Mouse (Mus musculus) C2C12 (cell line): Measurements from ENCODE around the gene Rap1gap2. TPM values are rescaled to one million over a fixed set of nuclear protein-coding genes. Genes with fewer than 3 reads are reported as not detected.
A peak's percentile ranks its signal among the peaks of the same experiment; 100 is the strongest.

ENCODE experiments used
- H3K27me3 ChIP-seq: one replicate; pipeline ENCODE4 v1.6.1; 2011; ENCODE audit not compliant: control insufficient read depth, insufficient read depth, insufficient read length
- H3K36me3 ChIP-seq: one replicate; pipeline ENCODE4 v1.6.1; 2011; ENCODE audit not compliant: control insufficient read depth, insufficient read depth
- H3K4me3 ChIP-seq: one replicate; pipeline ENCODE4 v1.5.1; 2011; ENCODE audit warnings: mild to moderate bottlenecking, control low read depth; ENCODE audit not compliant: poor library complexity, insufficient read depth, severe bottlenecking
- H3K79me2 ChIP-seq: one replicate; pipeline ENCODE4 v1.6.1; 2011; ENCODE audit not compliant: control insufficient read depth, insufficient read depth
- H3K79me3 ChIP-seq: one replicate; pipeline ENCODE4 v1.6.1; 2011; ENCODE audit warnings: low read depth, control low read depth
- H3ac ChIP-seq: one replicate; pipeline ENCODE3; 2011; ENCODE audit warnings: low read depth; ENCODE audit not compliant: control insufficient read depth, insufficient read length
- CEBPB ChIP-seq: IDR thresholded peaks from one replicate; pipeline ENCODE4 v1.6.1; 2011; ENCODE audit warnings: low read depth, mild to moderate bottlenecking, control low read depth, moderate library complexity
- CTCF ChIP-seq: IDR thresholded peaks from one replicate; pipeline ENCODE4 v1.5.1; 2011; ENCODE audit not compliant: control insufficient read depth, insufficient read depth, insufficient read length
- FOSL1 ChIP-seq: IDR thresholded peaks from one replicate; pipeline ENCODE4 v1.8.0; 2011; ENCODE audit warnings: mild to moderate bottlenecking, low read length; ENCODE audit not compliant: poor library complexity, insufficient read depth, severe bottlenecking
- MAX ChIP-seq: IDR thresholded peaks from one replicate; pipeline ENCODE4 v1.6.1; 2011; ENCODE audit warnings: mild to moderate bottlenecking, control low read depth
- MYOD1 ChIP-seq: IDR thresholded peaks from one replicate; pipeline ENCODE4 v1.6.1; 2011; ENCODE audit warnings: low read depth; ENCODE audit not compliant: control insufficient read depth, insufficient read length
- MYOG ChIP-seq: IDR thresholded peaks from one replicate; pipeline ENCODE4 v1.6.1; 2011; ENCODE audit not compliant: control insufficient read depth, insufficient read length; ENCODE audit errors: extremely low read depth
- USF1 ChIP-seq: IDR thresholded peaks from one replicate; pipeline ENCODE4 v1.6.1; 2011; ENCODE audit warnings: low read depth, mild to moderate bottlenecking, control low read depth, moderate library complexity
- polyA plus RNA-seq: library from polyadenylated mRNA; unstranded; fragments of >200 nt; fragmentation: generic; extraction: Trizol; gene quantifications from one replicate; pipeline ENCODE4 v1.2.1, GENCODE M21; 2012; ENCODE audit warnings: missing spikeins

The Rap1gap2 gene
- polyA plus RNA-seq, 1 experiment = 1.4 TPM

DNA sequence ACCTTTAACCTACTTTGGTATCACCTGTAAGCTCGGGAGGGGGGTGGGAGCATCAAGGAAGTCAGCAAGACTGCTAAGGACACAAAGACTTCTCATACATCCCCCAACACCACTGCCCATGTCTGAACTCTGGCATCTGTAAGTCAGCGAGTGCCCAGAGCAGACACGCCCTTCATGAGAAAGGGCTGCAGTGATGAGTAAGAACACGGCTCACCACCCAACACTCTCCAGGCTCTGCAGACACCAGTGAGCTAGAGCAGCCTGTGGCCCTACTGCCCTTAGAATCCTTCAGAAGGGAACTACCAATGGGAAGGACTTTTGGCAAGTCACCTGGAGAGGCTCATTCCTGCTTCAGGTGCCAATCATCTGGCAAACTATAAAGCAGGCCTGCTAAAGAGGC is 168.3 kb downstream of the Rap1gap2 start:
- Histone ChIP-seq H3K79me3 (no peaks in the 10 kb centered on the region), H3K36me3 (no peaks in the 10 kb centered on the region), H3ac (no peak overlapping the region), H3K4me3 (no peak overlapping the region), H3K27me3 (no peaks in the 10 kb centered on the region), H3K79me2 (no peaks in the 10 kb centered on the region)
- TF ChIP-seq USF1 (no peak), MYOG (no peak), MAX (no peak), CEBPB (no peak), CTCF (no peak), MYOD1 (no peak), FOSL1 (no peak)

DNA sequence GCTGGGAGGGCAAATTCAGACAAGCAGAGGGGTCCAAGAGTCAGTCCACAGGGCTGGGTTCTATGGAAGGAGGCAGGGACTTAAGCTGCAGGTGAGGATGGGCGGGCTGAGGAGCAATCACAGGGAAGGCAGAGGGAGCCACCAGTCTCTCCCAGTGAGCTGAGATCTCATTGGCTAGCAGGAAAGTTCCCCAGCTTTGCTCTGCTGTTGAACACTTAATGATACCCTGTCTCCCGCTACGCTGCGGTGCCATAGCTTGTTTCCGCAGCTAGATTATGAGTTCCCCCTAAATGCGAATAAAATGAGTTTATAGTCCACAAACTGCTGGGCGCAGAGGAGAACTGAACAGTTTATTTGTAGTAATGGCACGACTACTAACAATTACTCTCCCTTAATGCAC is 170.6 kb downstream of the Rap1gap2 start:
- H3K79me2 ChIP-seq = no peaks in the 10 kb centered on the region
- H3K36me3 ChIP-seq = no peaks in the 10 kb centered on the region
- H3K79me3 ChIP-seq = no peaks in the 10 kb centered on the region
- no peaks in the 10 kb centered on the region for H3K27me3 ChIP-seq
- no peak for TF ChIP-seq MAX
- TF ChIP-seq FOSL1 = no peak
- no peak for TF ChIP-seq CEBPB
- no peak for TF ChIP-seq CTCF
- no peak for TF ChIP-seq MYOD1
- TF ChIP-seq MYOG = no peak
- TF ChIP-seq USF1 = no peak
- H3ac ChIP-seq = no peak overlapping the region
- no peak overlapping the region for H3K4me3 ChIP-seq

DNA sequence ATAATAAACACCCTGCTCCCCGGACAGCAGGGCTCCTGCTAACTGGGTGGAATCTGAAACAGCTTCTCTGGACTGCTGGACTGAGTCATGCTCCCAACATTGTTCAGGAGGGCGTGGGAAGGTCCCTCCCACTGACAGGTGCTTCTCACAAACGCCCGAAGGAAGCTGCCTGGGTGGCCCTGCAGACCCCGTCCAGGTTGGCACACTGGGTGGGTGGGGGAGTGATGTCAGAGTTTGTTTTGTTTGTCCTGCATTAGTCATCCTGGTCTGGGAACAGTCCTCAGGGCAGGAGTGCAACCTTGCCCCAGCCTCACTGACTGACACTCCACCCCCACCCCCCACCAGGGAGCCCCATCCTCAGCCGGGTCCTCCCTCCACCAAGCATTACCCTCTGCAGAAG is 171.5 kb downstream of the Rap1gap2 start:
- H3K4me3 ChIP-seq = no peak overlapping the region
- H3K79me2 ChIP-seq = no peaks in the 10 kb centered on the region

DNA sequence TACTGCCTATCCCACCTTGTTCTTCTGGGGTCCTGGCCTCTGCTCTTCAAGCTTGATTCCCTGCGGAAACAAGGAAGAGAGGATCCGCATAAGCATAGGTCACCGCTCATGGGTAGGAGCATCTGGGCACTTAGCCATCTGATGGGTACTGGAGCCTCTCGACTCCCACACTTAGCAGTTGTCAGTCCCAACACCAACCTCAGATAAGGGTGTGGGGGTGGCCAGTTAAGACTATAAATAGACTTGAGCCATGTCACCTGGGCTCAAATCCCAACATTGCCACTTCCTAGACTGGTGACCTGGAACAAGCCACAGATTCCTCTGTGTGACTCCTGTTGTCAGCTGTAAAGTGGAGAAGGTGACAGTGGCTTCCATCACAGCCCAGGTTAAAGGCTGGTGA is 172.5 kb downstream of the Rap1gap2 start:
- Histone ChIP-seq H3K27me3 (no peaks in the 10 kb centered on the region), H3K4me3 (no peak overlapping the region), H3K79me3 (no peaks in the 10 kb centered on the region), H3K36me3 (no peaks in the 10 kb centered on the region), H3ac (no peak overlapping the region), H3K79me2 (no peaks in the 10 kb centered on the region)
- TF ChIP-seq MAX (no peak), FOSL1 (no peak), USF1 (no peak), CEBPB (no peak), MYOG (no peak), MYOD1 (no peak), CTCF (no peak)

More for the DNA sequence above, 171.5 kb downstream of the Rap1gap2 start:
- H3K27me3 ChIP-seq = no peaks in the 10 kb centered on the region
- no peak overlapping the region for H3ac ChIP-seq
- no peaks in the 10 kb centered on the region for H3K79me3 ChIP-seq
- TF ChIP-seq MYOD1 (peak; percentile 54), MAX (no peak), CTCF (no peak)
- no peaks in the 10 kb centered on the region for H3K36me3 ChIP-seq

DNA sequence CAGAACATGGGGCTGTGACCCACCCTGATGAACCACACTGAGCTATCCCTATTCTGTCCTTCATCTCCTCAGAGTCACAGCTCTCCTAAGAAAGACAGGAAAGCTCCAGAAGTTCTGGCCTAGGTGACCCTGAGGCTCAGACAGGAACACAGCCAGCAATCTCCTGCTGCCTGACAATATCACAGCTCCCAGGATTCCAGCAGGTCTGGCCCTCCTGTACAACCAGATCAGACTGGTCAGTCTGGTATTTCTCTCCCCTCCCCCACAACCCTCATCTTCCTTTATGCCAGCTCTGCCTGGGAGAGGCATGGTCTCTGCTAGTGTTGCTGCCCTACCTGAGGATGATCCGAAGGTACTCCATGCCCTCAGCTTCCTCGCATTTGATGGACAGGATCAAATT is 175.3 kb downstream of the Rap1gap2 start:
- no peak for TF ChIP-seq MYOG
- TF ChIP-seq FOSL1 = no peak
- TF ChIP-seq CEBPB = no peak
- no peak for TF ChIP-seq MYOD1
- TF ChIP-seq USF1 = no peak
- TF ChIP-seq MAX = no peak
- no peak for TF ChIP-seq CTCF
- H3K79me2 ChIP-seq = no peaks in the 10 kb centered on the region
- no peaks in the 10 kb centered on the region for H3K36me3 ChIP-seq
- no peaks in the 10 kb centered on the region for H3K27me3 ChIP-seq
- H3ac ChIP-seq = no peak overlapping the region
- no peak overlapping the region for H3K4me3 ChIP-seq
- H3K79me3 ChIP-seq = no peaks in the 10 kb centered on the region

DNA sequence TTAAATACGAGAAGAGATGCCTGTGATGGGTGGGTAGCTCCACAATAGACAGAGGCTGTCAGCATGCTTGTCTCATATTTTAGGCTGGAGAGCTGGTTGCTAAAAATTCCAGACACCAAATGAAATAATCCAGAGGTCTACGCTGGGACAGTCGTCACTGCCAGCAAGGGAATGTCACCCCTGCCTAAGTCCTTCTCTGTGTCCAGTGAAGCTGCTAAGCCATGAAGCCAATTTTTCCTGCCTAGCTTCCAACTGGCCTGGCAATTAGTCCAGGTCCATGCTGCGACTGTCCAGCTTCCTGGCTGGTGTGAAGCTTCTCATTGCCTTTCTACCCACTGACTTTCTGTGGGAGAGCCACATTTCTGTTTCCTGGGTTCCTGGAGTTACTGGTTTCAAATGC is 177.7 kb downstream of the Rap1gap2 start:
- Histone ChIP-seq H3ac (no peak overlapping the region), H3K36me3 (no peaks in the 10 kb centered on the region), H3K27me3 (no peaks in the 10 kb centered on the region), H3K4me3 (no peak overlapping the region), H3K79me3 (no peaks in the 10 kb centered on the region), H3K79me2 (no peaks in the 10 kb centered on the region)
- TF ChIP-seq MYOG = no peak
- no peak for TF ChIP-seq MAX
- TF ChIP-seq USF1 = no peak
- no peak for TF ChIP-seq CEBPB
- no peak for TF ChIP-seq FOSL1
- no peak for TF ChIP-seq CTCF
- no peak for TF ChIP-seq MYOD1
